Mouse (Mus musculus): ENCODE data around the gene Ifi202b. TPM values are rescaled to one million over a fixed set of nuclear protein-coding genes. Genes with fewer than 3 reads are reported as not detected.
A peak's percentile ranks its signal among the peaks of the same experiment; 100 is the strongest.
"Not testable (repeated sequence)": the region's sequence is repeated elsewhere in the genome, so short reads cannot be mapped to it uniquely, and the experiment has no call there.

The Ifi202b gene
- polyA plus RNA-seq, 1 experiment = 9.6 TPM

DNA sequence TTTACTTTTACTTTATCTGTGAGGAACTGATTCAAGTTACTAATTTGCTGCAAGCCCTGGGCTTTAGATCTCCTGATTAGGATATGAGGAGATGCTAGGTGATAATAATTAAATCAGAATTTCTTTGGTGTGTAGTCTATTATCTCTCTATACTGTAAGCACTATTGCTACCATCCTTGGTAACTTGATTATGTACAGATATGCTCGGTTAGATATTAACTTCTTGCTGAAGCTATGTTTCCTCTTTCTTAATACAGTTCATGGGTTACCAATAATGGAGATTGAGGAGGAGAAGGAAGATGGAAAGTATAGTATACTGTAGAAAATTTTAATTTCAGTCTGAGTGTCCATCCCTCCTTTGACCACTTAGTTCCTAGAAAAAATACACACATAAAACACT, 29.0 kb downstream of the Ifi202b start:
- no peak overlapping the region for H3K4me2 ChIP-seq (ENCODE audit: low read depth)
- H3K36me3 ChIP-seq (ENCODE audit: control insufficient read depth, insufficient read depth) = no peaks in the 10 kb centered on the region
- TF ChIP-seq MAX (IDR thresholded peaks at IDR 0.05; ENCODE audit: low read depth) = no peak
- H3ac ChIP-seq (ENCODE audit: control insufficient read depth, insufficient read length) = no peak overlapping the region
- H3K4me3 ChIP-seq = no peak overlapping the region
- no peaks in the 10 kb centered on the region for H3K27me3 ChIP-seq (ENCODE audit: control insufficient read depth, insufficient read depth, insufficient read length)
- no peaks in the 10 kb centered on the region for H3K79me2 ChIP-seq (ENCODE audit: control insufficient read depth, insufficient read depth)

GRCm38 (mm10) chr1:173949044-173949443, 33.5 kb downstream of the Ifi202b start:
- H3K36me3 ChIP-seq (ENCODE audit: control insufficient read depth, insufficient read depth); H3K27me3 ChIP-seq (ENCODE audit: control insufficient read depth, insufficient read depth, insufficient read length); H3ac ChIP-seq (ENCODE audit: control insufficient read depth, insufficient read length); H3K4me3 ChIP-seq; H3K79me2 ChIP-seq (ENCODE audit: control insufficient read depth, insufficient read depth); H3K4me2 ChIP-seq (ENCODE audit: low read depth): not testable (repeated sequence)

- peak overlapping the region; percentile 57 for H3K4me2 ChIP-seq (ENCODE audit: low read depth)
- not testable (repeated sequence) for H3K79me2 ChIP-seq (ENCODE audit: control insufficient read depth, insufficient read depth); H3ac ChIP-seq (ENCODE audit: control insufficient read depth, insufficient read length); H3K27me3 ChIP-seq (ENCODE audit: control insufficient read depth, insufficient read depth, insufficient read length); H3K4me3 ChIP-seq; H3K36me3 ChIP-seq (ENCODE audit: control insufficient read depth, insufficient read depth)
Measured at GRCm38 (mm10) chr1:173942780-173943066, 39.8 kb downstream of the Ifi202b start.

DNA sequence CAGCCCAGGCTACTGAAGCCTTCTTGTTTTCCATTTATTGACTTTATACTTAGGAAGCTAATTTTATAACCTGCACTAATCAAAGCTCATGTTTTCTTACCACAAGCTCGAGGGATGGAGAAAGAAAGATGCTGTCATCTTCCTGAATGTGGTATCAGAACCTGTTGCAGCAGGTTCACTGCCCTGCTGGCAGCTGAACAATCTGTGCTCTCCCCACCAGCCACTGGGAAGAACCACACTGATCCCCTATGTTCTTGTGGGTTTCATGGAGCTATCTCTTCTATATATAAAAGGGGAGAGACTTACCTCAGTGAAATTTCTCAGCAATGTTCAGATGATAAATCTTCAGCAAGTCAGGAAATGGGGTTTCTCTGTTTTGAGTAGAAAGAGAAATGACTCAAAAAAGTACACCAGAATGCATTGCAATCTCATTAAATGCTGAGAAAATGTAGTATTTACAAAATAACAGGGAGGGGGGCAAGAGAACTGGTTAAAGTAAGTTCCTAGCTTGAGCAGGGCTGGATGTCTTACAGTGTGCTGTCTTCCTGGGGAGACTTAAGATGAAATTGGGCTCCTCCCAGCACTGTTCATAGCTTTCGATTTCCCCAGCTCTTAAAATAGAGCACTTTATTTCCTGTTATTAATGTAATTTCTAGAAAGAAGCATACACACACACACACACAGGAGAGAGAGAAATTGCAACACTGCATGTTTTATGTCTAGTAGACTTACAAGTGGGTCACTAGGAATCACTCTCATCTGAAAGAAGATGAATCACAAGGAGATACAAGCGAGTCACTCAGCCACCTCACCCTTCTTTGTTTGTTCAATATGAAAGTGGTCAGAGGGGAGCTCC, 40.4 kb downstream of the Ifi202b start, which contains the start of the genes Mndal and Ifi203:
Gene Mndal (minus strand): TSS at position 568 of the 856 bp plus-strand sequence.
Gene Ifi203 (minus strand): TSS at position 749 of the 856 bp plus-strand sequence.
- not testable (repeated sequence) for H3ac ChIP-seq (ENCODE audit: control insufficient read depth, insufficient read length); H3K27me3 ChIP-seq (ENCODE audit: control insufficient read depth, insufficient read depth, insufficient read length); H3K79me2 ChIP-seq (ENCODE audit: control insufficient read depth, insufficient read depth); H3K4me3 ChIP-seq; H3K36me3 ChIP-seq (ENCODE audit: control insufficient read depth, insufficient read depth)
- peak within 1 kb of the TSS; percentile 57 for H3K4me2 ChIP-seq (ENCODE audit: low read depth)

DNA sequence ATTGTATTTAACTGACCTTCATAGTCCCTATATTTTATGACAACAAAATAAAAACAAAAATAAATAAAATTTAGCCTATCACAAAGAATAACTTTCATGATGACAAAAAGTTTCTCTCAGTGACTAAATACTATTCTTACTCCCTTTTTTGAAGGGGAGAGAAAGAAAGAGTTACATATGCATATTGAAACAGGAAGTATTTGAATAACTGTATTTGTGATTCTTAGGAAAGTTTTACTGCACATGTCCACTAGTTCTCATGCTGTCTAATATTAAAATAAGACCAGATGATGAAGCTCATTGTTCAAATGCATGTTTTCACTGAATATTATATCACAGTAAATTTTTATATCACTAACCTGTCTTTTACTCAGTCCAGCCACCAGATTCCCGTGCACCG, 41.0 kb downstream of the Ifi202b start:
- not testable (repeated sequence) for H3ac ChIP-seq (ENCODE audit: control insufficient read depth, insufficient read length); H3K36me3 ChIP-seq (ENCODE audit: control insufficient read depth, insufficient read depth); H3K79me2 ChIP-seq (ENCODE audit: control insufficient read depth, insufficient read depth); H3K4me3 ChIP-seq; H3K27me3 ChIP-seq (ENCODE audit: control insufficient read depth, insufficient read depth, insufficient read length)
- H3K4me2 ChIP-seq (ENCODE audit: low read depth) = peak overlapping the region; percentile 52

DNA sequence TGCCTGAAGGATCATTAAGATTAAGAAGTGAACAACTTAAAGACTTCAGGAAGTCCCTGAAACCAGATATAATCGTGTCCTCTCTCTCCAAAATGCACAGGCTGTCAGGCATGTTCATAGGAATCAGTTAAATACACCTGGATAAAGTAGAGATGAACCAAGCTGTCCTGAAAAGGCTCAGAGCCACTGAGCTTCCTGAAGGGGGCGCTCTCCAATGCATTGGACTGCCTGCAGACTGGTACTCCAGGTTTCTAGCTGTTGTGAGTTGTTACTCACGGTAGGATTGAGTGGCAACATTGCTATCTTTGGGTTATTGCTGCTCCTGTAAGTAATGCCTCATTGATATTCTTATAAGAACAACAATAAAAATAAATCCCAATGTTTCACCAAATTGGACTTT, 63.3 kb downstream of the Ifi202b start:
- H3K79me2 ChIP-seq (ENCODE audit: control insufficient read depth, insufficient read depth); H3K36me3 ChIP-seq (ENCODE audit: control insufficient read depth, insufficient read depth); H3ac ChIP-seq (ENCODE audit: control insufficient read depth, insufficient read length); H3K27me3 ChIP-seq (ENCODE audit: control insufficient read depth, insufficient read depth, insufficient read length); H3K4me3 ChIP-seq; H3K4me2 ChIP-seq (ENCODE audit: low read depth): not testable (repeated sequence)

DNA sequence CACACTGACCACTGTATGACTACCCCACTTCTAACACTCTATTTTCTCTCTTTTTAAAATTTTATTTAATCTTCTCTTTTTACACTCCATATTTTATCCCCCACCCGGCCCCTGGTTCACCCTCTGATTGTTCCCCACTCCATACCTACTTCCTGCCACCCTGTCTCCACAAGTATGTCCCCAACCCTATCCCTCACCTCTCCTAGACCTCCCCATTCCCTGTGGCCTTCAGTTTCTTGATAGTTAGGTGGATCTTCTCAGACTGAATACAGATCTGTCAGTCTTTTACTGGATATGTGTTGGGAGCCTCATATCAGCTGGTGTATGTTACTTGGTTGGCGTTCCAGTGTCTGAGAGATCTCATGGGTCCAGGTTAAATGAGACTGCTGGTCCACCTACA, 68.0 kb downstream of the Ifi202b start:
- TF ChIP-seq MYOD1 (IDR thresholded peaks at IDR 0.05; ENCODE audit: control insufficient read depth in 1 of 3, insufficient read length in 2 of 3, low read depth in 2 of 3) (no peak), POLR2AphosphoS2 (IDR thresholded peaks at IDR 0.05; ENCODE audit: insufficient read length, low read depth) (no peak), E2F4 (IDR thresholded peaks at IDR 0.05; ENCODE audit: insufficient read depth) (no peak), SRF (IDR thresholded peaks at IDR 0.05; ENCODE audit: control insufficient read depth, insufficient read length, low read depth) (no peak), MYOG (IDR thresholded peaks at IDR 0.05; ENCODE audit: control insufficient read depth in 1 of 3, insufficient read depth in 1 of 3, insufficient read length in 2 of 3, low read depth in 2 of 3) (no peak), POLR2A (IDR thresholded peaks at IDR 0.05; ENCODE audit: insufficient read length, low read depth) (no peak), CEBPB (IDR thresholded peaks at IDR 0.05; ENCODE audit: insufficient read depth, poor library complexity, severe bottlenecking) (no peak), TCF12 (IDR thresholded peaks at IDR 0.05; ENCODE audit: insufficient read depth, poor library complexity, severe bottlenecking) (no peak), TCF3 (IDR thresholded peaks at IDR 0.05; ENCODE audit: insufficient read length, low read depth) (no peak), USF1 (IDR thresholded peaks at IDR 0.05; ENCODE audit: low read depth) (no peak), MAX (IDR thresholded peaks at IDR 0.05; ENCODE audit: low read depth) (no peak), REST (IDR thresholded peaks at IDR 0.05; ENCODE audit: insufficient read depth, insufficient read length) (no peak)
- no peaks in the 10 kb centered on the region for H3K27me3 ChIP-seq (ENCODE audit: control insufficient read depth, insufficient read depth, insufficient read length)
- H3K79me2 ChIP-seq (ENCODE audit: control insufficient read depth, insufficient read depth) = peaks cover 21% of the 10 kb centered on the region
- H3K4me3 ChIP-seq = no peak overlapping the region
- no peak overlapping the region for H3ac ChIP-seq (ENCODE audit: control insufficient read depth, insufficient read length)
- peak overlapping the region; percentile 70 for H3K4me2 ChIP-seq (ENCODE audit: low read depth)
- no peaks in the 10 kb centered on the region for H3K36me3 ChIP-seq (ENCODE audit: control insufficient read depth, insufficient read depth)

DNA sequence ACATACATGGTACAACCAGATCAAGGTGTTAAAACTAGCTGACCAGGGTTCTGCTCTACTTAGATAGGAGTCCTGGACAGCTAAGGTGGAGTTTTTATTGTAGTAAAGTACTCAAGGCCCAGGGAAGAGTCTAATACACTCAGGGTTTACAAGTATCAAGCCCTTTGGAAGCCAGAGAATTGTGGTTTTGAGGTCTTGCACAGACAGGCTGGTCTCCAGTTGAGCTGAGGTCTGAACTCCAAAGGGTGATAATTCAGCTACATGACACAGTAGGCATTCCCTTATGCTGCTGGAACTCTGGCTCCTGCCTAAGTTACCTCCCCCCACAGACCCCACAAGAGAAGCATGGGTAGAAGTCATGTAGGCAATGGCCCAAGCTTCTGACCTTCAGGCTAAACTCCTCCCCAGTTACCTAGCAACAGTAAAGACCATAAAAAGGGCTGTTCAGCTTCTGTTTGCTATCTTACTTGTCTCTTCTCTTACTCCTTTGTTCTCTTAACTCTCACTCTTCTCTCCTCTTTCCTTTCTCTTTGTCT, 69.2 kb downstream of the Ifi202b start:
- H3ac ChIP-seq (ENCODE audit: control insufficient read depth, insufficient read length); H3K36me3 ChIP-seq (ENCODE audit: control insufficient read depth, insufficient read depth); H3K27me3 ChIP-seq (ENCODE audit: control insufficient read depth, insufficient read depth, insufficient read length): not testable (repeated sequence)
- Histone ChIP-seq H3K4me3 (peak overlapping the region; percentile 29), H3K4me2 (ENCODE audit: low read depth) (peak overlapping the region; percentile 70), H3K79me2 (ENCODE audit: control insufficient read depth, insufficient read depth) (peaks cover 21% of the 10 kb centered on the region)

Measured in myocyte (in vitro differentiated cells).